ENCODE assay signal across 12 mouse cellular contexts in genomic region chr1:78140505-78141303, GRCm38 (mm10). TPM values are rescaled to one million over a fixed set of nuclear protein-coding genes. Genes with fewer than 3 reads are reported as not detected.
A peak's percentile ranks its signal among the peaks of the same experiment; 100 is the strongest.
DNase-seq lines count a peak whose midpoint lies in the region; ATAC-seq and TF ChIP-seq lines count a peak whose summit lies in the region.
"Had no signal": no experiment of that assay in that cellular context is flagged by ENCODE, and none has a peak within 500 bp of the region (broad histone marks: within the 10 kb centered on the region; RNA-seq: fewer than 3 reads in every experiment).

No protein-coding gene starts in this region.

- no peak overlapping the region for H3K27ac ChIP-seq in kidney, adult 2 months (ENCODE audit: insufficient read depth, low read depth, low read length)
- H3K27ac ChIP-seq in hindbrain, embryonic 14.5 days: no peak overlapping the region
- no peak overlapping the region for H3K27ac ChIP-seq in midbrain, postnatal 0 days (ENCODE audit: low read depth, low read length)

- ATAC-seq in hindbrain, embryonic 14.5 days (ENCODE audit: low FRiP score): peak; percentile 57; the same call in 1 of the 2 replicates
- ATAC-seq in midbrain, postnatal 0 days (ENCODE audit: low FRiP score): no peak

- no peaks in the 10 kb centered on the region for H3K9me3 ChIP-seq in hindbrain, embryonic 14.5 days (ENCODE audit: control insufficient read depth, low read length)
- no peaks in the 10 kb centered on the region for H3K9me3 ChIP-seq in midbrain, postnatal 0 days (ENCODE audit: low read length)

- 0 out of 2 replicates have a peak, but pooled peaks have one; percentile 24 for TF ChIP-seq CTCF in kidney, adult 2 months (conservative IDR thresholded peaks at IDR 0.05; ENCODE audit: insufficient read depth, insufficient read length, low read depth, low read length)
- no peak for TF ChIP-seq CTCF in brain, embryonic 14.5 days (IDR thresholded peaks at IDR 0.05; ENCODE audit: borderline replicate concordance, extremely low read depth, insufficient read depth, insufficient read length)
- TF ChIP-seq CTCF in midbrain, postnatal 0 days (IDR thresholded peaks at IDR 0.05): peak; percentile 13; the same call in 1 of the 2 replicates

- peaks cover 3% of the 10 kb centered on the region for H3K27me3 ChIP-seq in kidney, adult 2 months (replicated peaks; ENCODE audit: control insufficient read depth, insufficient read depth, low read length)
- H3K27me3 ChIP-seq in hindbrain, embryonic 14.5 days (ENCODE audit: control insufficient read depth, insufficient read depth, low read length): peaks cover 86% of the 10 kb centered on the region
- peaks cover 28% of the 10 kb centered on the region for H3K27me3 ChIP-seq in midbrain, postnatal 0 days (ENCODE audit: insufficient read depth, low read length)

- DNase-seq in kidney, adult 2 months: peak; percentile 2
- DNase-seq in kidney, adult 18-20 months: no peak
- peak; percentile 71 for DNase-seq in brain, embryonic 14.5 days (ENCODE audit: low read depth)
- DNase-seq in hindbrain, embryonic 14.5 days (ENCODE audit: low spot score): peak; percentile 45
- peak; percentile 35 for DNase-seq in midbrain, postnatal 0 days (ENCODE audit: low spot score)
- no peak for DNase-seq in c-Kit-positive CD71-positive TER-119-positive erythroid progenitor cells, embryonic 14.5 days (ENCODE audit: low spot score)
- no peak for DNase-seq in right cerebral cortex, postnatal 25 days
- no peak for DNase-seq in frontal cortex, postnatal 36 days (ENCODE audit: low spot score in 2 of 2)
- DNase-seq: layer of hippocampus, adult 9-11 months; thymus, adult 18-20 months had no signal

- no peak for TF ChIP-seq POLR2A in kidney, adult 2 months (IDR thresholded peaks at IDR 0.05; ENCODE audit: low read depth, low read length)
- TF ChIP-seq POLR2A in brain, embryonic 14.5 days (IDR thresholded peaks at IDR 0.05; ENCODE audit: borderline replicate concordance, extremely low read depth, insufficient read depth, insufficient read length, poor library complexity, severe bottlenecking): no peak

- no peaks in the 10 kb centered on the region for H3K4me1 ChIP-seq in kidney, adult 2 months (ENCODE audit: control insufficient read depth, insufficient read depth, low read length)
- 0 out of 2 replicates have a peak, but pooled peaks cover 11% of the 10 kb centered on the region for H3K4me1 ChIP-seq in hindbrain, embryonic 14.5 days (replicated peaks; ENCODE audit: control insufficient read depth, insufficient read depth, low read length)
- H3K4me1 ChIP-seq in midbrain, postnatal 0 days (ENCODE audit: insufficient read depth, low read length): no peaks in the 10 kb centered on the region

- H3K4me3 ChIP-seq in kidney, adult 2 months (ENCODE audit: insufficient read depth, low read depth, low read length): no peak overlapping the region
- no peak overlapping the region for H3K4me3 ChIP-seq in hindbrain, embryonic 14.5 days (replicated peaks; ENCODE audit: low read length)
- no peak overlapping the region for H3K4me3 ChIP-seq in midbrain, postnatal 0 days (ENCODE audit: low read depth, low read length)
- H3K4me3 ChIP-seq: erythroblast, embryonic 14.5 days had no signal

- H3K4me2 ChIP-seq in hindbrain, embryonic 14.5 days (replicated peaks): no peak overlapping the region
- H3K4me2 ChIP-seq in midbrain, postnatal 0 days (ENCODE audit: low read depth, low read length, poor library complexity, severe bottlenecking): no peak overlapping the region

- 6% methylated on average over 14 of the region's 14 CpGs for WGBS in kidney, adult 2 months
- 4% methylated on average over 14 of the region's 14 CpGs for WGBS in hindbrain, embryonic 14.5 days
- 7% methylated on average over 14 of the region's 14 CpGs for WGBS in midbrain, postnatal 0 days

- no peak overlapping the region for H3K9ac ChIP-seq in hindbrain, embryonic 14.5 days
- H3K9ac ChIP-seq in midbrain, postnatal 0 days (replicated peaks; ENCODE audit: low read length, poor library complexity, severe bottlenecking): no peak overlapping the region

- no peaks in the 10 kb centered on the region for H3K36me3 ChIP-seq in kidney, adult 2 months (ENCODE audit: control insufficient read depth, insufficient read depth, low read length)
- H3K36me3 ChIP-seq in hindbrain, embryonic 14.5 days (replicated peaks; ENCODE audit: control insufficient read depth, insufficient read depth): no peaks in the 10 kb centered on the region
- H3K36me3 ChIP-seq in midbrain, postnatal 0 days (ENCODE audit: insufficient read depth, low read length): no peaks in the 10 kb centered on the region

RNA-seq across cellular contexts. Expression of gene Pax3, which starts 56.2 kb away (rescaled TPM):
- polyA plus RNA-seq in kidney, adult 2 months (2012; rRNA removed): 0.08 TPM in 1 of 2 replicates, not detected in the other
- polyA plus RNA-seq in brain, embryonic 14.5 days (2012; rRNA removed): 4.8 and 10.6 TPM in 2 replicates
- 7.9 and 8.2 TPM in 2 replicates for polyA plus RNA-seq in hindbrain, embryonic 14.5 days (2014; fragmentation: Nextera tagmentation; extraction: Ambion mirVana)
- 5.3 and 5.8 TPM in 2 replicates for total RNA-seq in midbrain, postnatal 0 days (2014; rRNA removed)
- 4.4 and 4.5 TPM in 2 replicates for polyA plus RNA-seq in midbrain, postnatal 0 days (2015; fragmentation: Nextera tagmentation; extraction: Ambion mirVana)
- total RNA-seq: megakaryocyte progenitor cell, adult 5-6 weeks had no signal
- polyA plus RNA-seq: erythroblast, embryonic 14.5 days had no signal

Comparison
In these comparisons a context has a peak if more than half of its experiments do, and no peak if none do; other contexts are left out.
1. DNase-seq: peak in kidney, adult 2 months (single experiment), brain, embryonic 14.5 days (single experiment), hindbrain, embryonic 14.5 days (single experiment) and midbrain, postnatal 0 days (single experiment); none in kidney, adult 18-20 months (single experiment), c-Kit-positive CD71-positive TER-119-positive erythroid progenitor cells, embryonic 14.5 days (single experiment), right cerebral cortex, postnatal 25 days (single experiment) and frontal cortex, postnatal 36 days (0 of 2).